Mouse (Mus musculus): ENCODE results near the gene Fcor. TPM values are rescaled to one million over a fixed set of nuclear protein-coding genes. Genes with fewer than 3 reads are reported as not detected.

Fcor gene
- 10.4 and 15.1 TPM in 2 replicates for polyA plus RNA-seq (2016; fragmentation: Nextera tagmentation; extraction: Ambion mirVana)

DNA sequence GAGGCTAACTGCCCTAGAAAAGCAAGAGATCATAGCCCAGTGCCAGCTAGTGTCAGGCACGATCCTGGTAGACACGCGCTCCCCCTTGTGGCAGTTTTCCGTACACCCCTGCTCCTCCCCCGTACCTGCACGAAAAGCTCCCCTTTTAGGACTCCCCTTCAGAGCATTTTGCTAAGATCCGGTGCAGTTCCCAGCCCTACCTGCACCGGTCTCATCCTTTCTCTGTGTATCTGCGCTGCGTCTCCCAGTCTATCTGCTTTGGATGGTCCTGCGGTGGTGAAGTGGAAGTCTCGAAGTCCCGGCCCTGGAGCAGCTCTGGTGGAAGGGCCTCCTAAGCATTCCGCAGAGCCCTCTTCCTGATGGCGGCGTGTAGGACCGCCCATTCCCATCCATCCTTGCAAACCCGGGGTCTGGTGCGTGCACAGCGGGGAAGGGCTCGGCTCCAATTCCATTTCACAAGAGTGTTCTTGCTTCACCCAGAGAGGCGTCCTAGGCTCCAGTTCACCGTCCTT is at the start of gene Fcor:
TSS of gene Fcor (minus strand) at position 383 of the 512 bp plus-strand sequence.
- under 1% methylated on average over 23 of the region's 23 CpGs for WGBS
- peak; percentile 91 for DNase-seq (ENCODE audit: low spot score)
- no peaks in the 10 kb centered on the region for H3K9me3 ChIP-seq
- peak within 1 kb of the TSS; percentile 69 for H3K4me3 ChIP-seq
- H3K27ac ChIP-seq: peak within 1 kb of the TSS; percentile 88
- H3K4me1 ChIP-seq: 0 out of 2 replicates have a peak, but pooled peaks cover 4% of the 10 kb centered on the region
- H3K36me3 ChIP-seq: no peaks in the 10 kb centered on the region
- H3K27me3 ChIP-seq (ENCODE audit: insufficient read depth, poor library complexity, severe bottlenecking): no peaks in the 10 kb centered on the region

DNA sequence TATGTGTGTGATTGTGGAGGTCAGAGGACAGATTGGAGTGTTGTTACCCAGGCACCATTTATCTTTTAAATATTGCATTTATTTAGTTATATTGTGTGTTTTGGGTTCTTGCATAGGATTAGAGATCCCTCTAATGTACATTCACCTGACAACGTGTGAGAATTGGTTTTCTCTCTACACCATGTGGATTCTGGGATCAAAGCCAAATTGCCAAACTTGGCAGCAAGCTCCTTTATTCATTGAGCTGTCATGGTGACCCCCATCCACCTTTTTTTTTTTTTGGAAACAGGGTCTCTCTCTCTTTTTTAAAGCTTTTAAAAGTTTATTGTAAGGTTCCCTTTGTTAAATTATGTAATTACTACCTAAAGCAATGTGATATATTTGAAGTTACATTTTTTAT is 48.9 kb upstream of the Fcor start:
- no peaks in the 10 kb centered on the region for H3K27me3 ChIP-seq (ENCODE audit: insufficient read depth, poor library complexity, severe bottlenecking)
- no peaks in the 10 kb centered on the region for H3K9me3 ChIP-seq
- H3K4me1 ChIP-seq: peaks cover 7% of the 10 kb centered on the region; the same call in 1 of the 2 replicates
- H3K27ac ChIP-seq: no peak overlapping the region
- DNase-seq (ENCODE audit: low spot score): no peak
- H3K36me3 ChIP-seq: no peaks in the 10 kb centered on the region
- 59% methylated on average over 1 of the region's 1 CpGs for WGBS
- H3K4me3 ChIP-seq: no peak overlapping the region

DNA sequence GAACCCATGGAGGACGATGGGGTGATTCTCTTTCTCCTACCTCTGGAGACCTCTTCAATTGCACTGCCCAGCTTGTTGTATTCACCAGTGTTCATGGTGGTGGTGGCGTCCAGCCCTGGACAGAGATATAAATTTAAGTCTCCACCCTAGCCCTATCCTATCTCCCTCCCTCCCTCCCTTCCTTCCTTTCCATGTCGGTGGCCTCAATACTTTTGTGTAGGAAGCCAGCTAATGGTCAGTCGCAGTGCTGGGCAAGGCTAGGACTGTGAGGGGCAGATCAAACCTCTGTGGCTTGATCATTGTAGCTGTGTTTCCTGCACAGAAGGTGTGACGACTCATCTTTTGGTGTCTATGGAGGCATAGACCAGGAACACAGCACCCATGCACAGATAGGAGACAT is 48.4 kb upstream of the Fcor start, which contains the start of gene Clec4g:
TSS of gene Clec4g (minus strand) at position 101 of the 400 bp plus-strand sequence.
- H3K27ac ChIP-seq: no peak within 1 kb of the TSS
- WGBS: 62% methylated on average over 5 of the region's 5 CpGs
- H3K27me3 ChIP-seq (ENCODE audit: insufficient read depth, poor library complexity, severe bottlenecking): no peaks in the 10 kb centered on the region
- H3K4me1 ChIP-seq: peaks cover 7% of the 10 kb centered on the region; the same call in 1 of the 2 replicates
- H3K9me3 ChIP-seq: no peaks in the 10 kb centered on the region
- H3K4me3 ChIP-seq: no peak within 1 kb of the TSS
- H3K36me3 ChIP-seq: no peaks in the 10 kb centered on the region
- DNase-seq (ENCODE audit: low spot score): no peak

DNA sequence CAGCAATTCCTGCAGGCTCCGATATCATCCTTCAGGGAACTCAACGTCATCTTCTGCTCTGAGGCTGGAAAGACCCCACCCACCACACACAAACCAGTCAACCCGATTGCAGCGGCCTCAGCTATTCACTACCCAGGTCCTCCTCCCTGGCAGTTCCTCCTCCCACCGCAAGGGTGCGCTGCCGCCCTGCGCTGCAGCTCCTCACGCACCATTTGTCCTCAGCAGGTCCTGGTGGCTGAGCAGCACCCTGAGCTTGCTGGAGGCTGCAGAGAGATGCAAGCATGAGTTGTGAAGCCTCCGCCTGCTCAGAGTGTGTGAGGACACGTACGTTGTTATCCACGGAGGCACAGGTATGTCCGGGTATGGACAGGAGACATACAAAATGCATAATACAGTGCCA is 46.4 kb upstream of the Fcor start:
- no peaks in the 10 kb centered on the region for H3K36me3 ChIP-seq
- 16% methylated on average over 14 of the region's 14 CpGs for WGBS
- peak; percentile 87 for DNase-seq (ENCODE audit: low spot score)
- H3K27ac ChIP-seq: no peak overlapping the region
- no peaks in the 10 kb centered on the region for H3K9me3 ChIP-seq
- peak overlapping the region; percentile 18; the same call in 1 of the 2 replicates for H3K4me3 ChIP-seq
- peaks cover 7% of the 10 kb centered on the region; the same call in 1 of the 2 replicates for H3K4me1 ChIP-seq
- no peaks in the 10 kb centered on the region for H3K27me3 ChIP-seq (ENCODE audit: insufficient read depth, poor library complexity, severe bottlenecking)

DNA sequence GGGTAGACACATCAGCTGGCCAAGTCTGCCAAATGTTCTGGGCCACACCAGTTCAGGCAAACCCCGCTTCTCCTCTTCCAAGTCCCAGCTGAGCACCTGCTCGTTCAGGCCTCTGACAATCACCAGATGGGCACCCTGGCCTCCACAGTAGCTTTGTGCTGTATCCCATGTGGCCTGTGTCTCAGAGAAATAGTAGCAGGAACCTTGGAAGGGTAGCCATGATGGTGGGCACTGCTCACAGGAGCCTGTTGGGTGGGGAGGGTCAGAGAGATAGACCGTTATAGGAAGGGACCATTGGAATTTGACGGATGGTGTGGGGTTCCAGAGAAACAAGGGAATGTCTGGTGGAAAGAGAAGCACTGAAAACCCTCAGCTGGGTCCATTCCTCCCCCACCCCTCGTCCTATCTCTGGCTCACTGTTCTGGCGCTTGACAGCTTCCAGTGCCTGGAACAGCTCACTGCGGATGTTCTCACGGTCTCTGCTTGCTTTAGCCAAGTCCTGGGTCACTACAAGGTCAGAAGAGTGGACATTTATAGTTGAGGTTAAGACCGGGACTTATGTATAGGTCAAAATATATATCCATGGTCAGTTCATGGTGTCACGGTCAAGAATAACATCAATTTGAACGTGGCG is 45.3 kb upstream of the Fcor start:
- H3K4me3 ChIP-seq: no peak overlapping the region
- no peaks in the 10 kb centered on the region for H3K36me3 ChIP-seq
- no peak for DNase-seq (ENCODE audit: low spot score)
- H3K27ac ChIP-seq: peak overlapping the region; percentile 53; the same call in 1 of the 2 replicates
- H3K9me3 ChIP-seq: no peaks in the 10 kb centered on the region
- WGBS: 52% methylated on average over 12 of the region's 12 CpGs
- no peaks in the 10 kb centered on the region for H3K27me3 ChIP-seq (ENCODE audit: insufficient read depth, poor library complexity, severe bottlenecking)
- H3K4me1 ChIP-seq: peaks cover 7% of the 10 kb centered on the region; the same call in 1 of the 2 replicates

DNA sequence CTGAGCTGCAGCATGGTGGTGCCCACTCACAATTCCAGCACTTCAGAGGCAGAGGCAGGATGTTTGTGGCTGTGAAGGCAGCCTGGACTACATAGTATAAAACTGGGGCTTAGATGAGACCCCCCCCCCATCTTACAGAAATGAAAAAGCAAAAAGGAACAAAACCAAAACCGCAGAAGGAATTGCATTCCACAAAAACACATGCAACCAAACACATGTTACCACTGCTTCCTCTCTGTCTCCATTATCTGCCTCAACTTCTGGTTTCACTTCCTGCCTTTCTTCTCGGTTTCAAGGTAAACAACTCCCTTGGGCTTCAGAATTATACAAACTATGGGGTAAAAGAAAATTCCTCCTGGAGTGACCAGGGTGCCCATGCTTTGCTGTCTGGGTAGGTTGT is 39.5 kb upstream of the Fcor start:
- DNase-seq (ENCODE audit: low spot score): no peak
- Histone ChIP-seq H3K27ac (no peak overlapping the region), H3K4me1 (peaks cover 7% of the 10 kb centered on the region; the same call in 1 of the 2 replicates), H3K36me3 (no peaks in the 10 kb centered on the region), H3K27me3 (ENCODE audit: insufficient read depth, poor library complexity, severe bottlenecking) (no peaks in the 10 kb centered on the region), H3K4me3 (no peak overlapping the region), H3K9me3 (no peaks in the 10 kb centered on the region)
- WGBS: 35% methylated on average over 2 of the region's 2 CpGs

DNA sequence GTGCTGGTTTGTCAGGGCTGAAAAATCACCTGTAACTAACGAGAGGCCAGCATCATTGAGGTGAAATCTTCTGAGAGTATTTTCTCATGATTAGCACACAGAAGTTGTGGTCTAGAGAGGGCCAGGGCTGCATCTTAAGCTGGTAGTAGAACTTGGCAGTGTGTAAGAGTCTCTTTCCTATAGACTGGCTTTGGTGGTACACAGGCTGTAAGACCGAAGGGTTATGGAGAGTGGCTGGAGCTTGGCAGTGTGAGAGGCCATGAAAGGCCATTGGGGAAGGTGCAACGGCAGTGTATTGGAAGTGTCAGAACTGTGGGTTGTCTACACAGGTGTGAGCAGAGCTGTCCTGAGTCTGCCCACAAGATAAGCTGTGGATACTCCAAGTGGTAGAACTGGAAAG is 38.1 kb upstream of the Fcor start:
- H3K4me3 ChIP-seq: no peak overlapping the region
- 82% methylated on average over 3 of the region's 3 CpGs for WGBS
- peaks cover 7% of the 10 kb centered on the region; the same call in 1 of the 2 replicates for H3K4me1 ChIP-seq
- no peaks in the 10 kb centered on the region for H3K9me3 ChIP-seq
- H3K27me3 ChIP-seq (ENCODE audit: insufficient read depth, poor library complexity, severe bottlenecking): no peaks in the 10 kb centered on the region
- DNase-seq (ENCODE audit: low spot score): no peak
- H3K36me3 ChIP-seq: no peaks in the 10 kb centered on the region
- H3K27ac ChIP-seq: no peak overlapping the region

DNA sequence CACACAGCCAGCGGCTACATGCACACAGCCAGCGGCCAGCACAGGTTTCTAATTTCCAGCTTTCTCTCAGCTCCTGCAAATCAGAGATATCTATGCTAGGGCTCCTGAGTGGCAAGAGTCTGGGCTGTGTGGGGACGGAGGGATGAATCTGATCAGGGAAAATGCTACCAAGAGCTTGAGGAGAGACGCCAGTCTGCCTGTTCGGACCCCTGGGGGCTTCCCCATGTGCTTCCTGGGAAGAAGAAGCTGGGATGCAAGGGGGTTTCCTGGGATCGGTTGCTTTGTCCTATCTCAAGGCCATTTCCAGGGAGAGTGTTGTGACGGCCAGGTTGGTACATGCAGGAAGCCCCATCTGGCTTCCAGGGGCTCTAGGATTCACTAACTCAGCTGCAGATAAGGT is 35.4 kb upstream of the Fcor start:
- no peaks in the 10 kb centered on the region for H3K27me3 ChIP-seq (ENCODE audit: insufficient read depth, poor library complexity, severe bottlenecking)
- H3K36me3 ChIP-seq: no peaks in the 10 kb centered on the region
- no peak overlapping the region for H3K27ac ChIP-seq
- DNase-seq (ENCODE audit: low spot score): no peak
- no peaks in the 10 kb centered on the region for H3K9me3 ChIP-seq
- H3K4me1 ChIP-seq: peaks cover 7% of the 10 kb centered on the region; the same call in 1 of the 2 replicates
- no peak overlapping the region for H3K4me3 ChIP-seq
- WGBS: 66% methylated on average over 7 of the region's 7 CpGs

DNA sequence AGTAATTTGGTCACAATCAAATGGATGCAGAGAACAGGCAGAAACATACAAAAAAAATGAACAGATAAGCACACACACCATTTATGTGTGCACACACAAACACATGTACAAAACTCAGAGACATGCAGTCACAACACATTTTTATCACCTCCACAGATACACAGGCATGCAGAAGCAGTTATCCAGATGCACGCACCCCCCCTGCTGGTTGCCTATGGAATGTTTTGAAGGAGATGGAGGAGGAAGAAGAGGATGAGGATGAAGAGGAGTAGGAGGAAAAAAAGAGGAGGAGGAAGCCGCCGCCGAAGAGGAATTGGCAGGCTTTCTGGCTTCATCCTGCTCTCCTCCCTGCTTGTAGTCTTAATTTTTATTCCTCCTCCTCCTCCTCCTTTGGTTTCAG is 33.5 kb upstream of the Fcor start:
- no peak overlapping the region for H3K4me3 ChIP-seq
- H3K4me1 ChIP-seq: peaks cover 7% of the 10 kb centered on the region; the same call in 1 of the 2 replicates
- no peaks in the 10 kb centered on the region for H3K9me3 ChIP-seq
- H3K27ac ChIP-seq: no peak overlapping the region
- H3K27me3 ChIP-seq (ENCODE audit: insufficient read depth, poor library complexity, severe bottlenecking): no peaks in the 10 kb centered on the region
- 61% methylated on average over 4 of the region's 4 CpGs for WGBS
- DNase-seq (ENCODE audit: low spot score): no peak
- H3K36me3 ChIP-seq: no peaks in the 10 kb centered on the region

DNA sequence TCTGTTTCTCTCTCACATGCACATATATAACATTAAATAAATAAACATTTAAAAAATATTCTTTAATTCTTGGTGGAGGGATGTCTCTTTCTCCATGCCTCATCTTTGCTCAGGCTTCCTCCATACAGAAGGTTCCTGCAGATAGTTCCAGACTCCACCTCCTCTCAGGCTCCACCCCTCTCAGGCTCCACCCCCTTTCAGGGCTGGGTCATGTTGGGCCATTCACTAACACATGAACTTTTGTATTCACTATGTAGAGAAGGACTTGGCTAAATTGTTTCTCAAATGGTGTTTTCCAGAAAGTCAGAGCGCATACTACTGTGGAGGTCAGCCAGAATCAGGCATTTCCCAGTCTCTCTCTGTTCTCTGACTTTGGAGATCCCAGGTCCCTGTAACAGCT is 29.3 kb upstream of the Fcor start:
- WGBS: 91% methylated on average over 1 of the region's 1 CpGs

DNA sequence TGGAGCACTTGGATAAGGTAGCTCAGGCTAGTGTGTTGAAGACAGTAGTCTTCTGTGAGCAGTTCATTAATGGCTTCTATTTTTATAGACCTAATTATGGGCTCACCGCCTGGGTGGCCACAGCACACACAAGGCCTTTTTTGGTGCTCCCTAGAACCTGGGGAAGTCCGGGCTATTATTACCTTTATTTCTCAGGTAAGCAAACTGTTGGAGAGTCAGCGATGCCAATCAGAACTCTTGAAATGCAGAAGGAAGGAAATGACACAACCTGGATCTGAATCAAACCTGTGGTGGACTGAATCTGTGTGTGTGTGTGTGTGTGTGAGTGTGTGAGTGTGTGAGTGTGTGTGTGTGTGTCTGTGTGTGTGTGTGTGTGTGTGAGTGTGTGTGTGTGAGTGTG is 22.0 kb upstream of the Fcor start, which contains the start of gene Fcer2a:
TSS of gene Fcer2a (minus strand) at position 55 of the 400 bp plus-strand sequence.
- WGBS: 76% methylated on average over 3 of the region's 3 CpGs
- Histone ChIP-seq H3K4me1 (no peaks in the 10 kb centered on the region), H3K36me3 (no peaks in the 10 kb centered on the region), H3K27ac (no peak within 1 kb of the TSS), H3K9me3 (no peaks in the 10 kb centered on the region), H3K4me3 (no peak within 1 kb of the TSS), H3K27me3 (ENCODE audit: insufficient read depth, poor library complexity, severe bottlenecking) (no peaks in the 10 kb centered on the region; the same call in 1 of the 2 replicates)
- DNase-seq (ENCODE audit: low spot score): no peak

More for the DNA sequence above, 29.3 kb upstream of the Fcor start:
- Histone ChIP-seq H3K36me3 (no peaks in the 10 kb centered on the region), H3K9me3 (no peaks in the 10 kb centered on the region), H3K27me3 (ENCODE audit: insufficient read depth, poor library complexity, severe bottlenecking) (no peaks in the 10 kb centered on the region; the same call in 1 of the 2 replicates), H3K4me3 (no peak overlapping the region), H3K27ac (no peak overlapping the region), H3K4me1 (no peaks in the 10 kb centered on the region)
- no peak for DNase-seq (ENCODE audit: low spot score)

DNA sequence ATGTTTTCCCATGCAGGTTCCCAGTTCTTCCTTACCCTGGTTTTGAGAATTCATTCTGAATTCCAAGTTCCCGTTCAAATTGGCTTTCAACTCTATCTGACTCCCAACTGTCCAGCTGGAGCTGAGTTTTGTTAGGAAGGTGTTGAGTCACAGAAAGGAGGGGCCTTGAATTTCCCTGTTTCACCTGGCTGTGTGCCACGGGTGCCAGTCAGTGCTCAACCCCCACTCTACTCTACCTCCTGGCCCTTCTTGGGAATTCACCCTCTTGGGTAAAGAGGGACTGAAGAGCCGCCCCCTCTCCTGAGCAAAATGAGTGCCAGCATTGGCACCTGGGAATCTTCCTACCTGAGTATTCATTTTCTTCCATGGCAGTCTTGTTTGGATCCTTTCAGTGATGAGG is 18.6 kb upstream of the Fcor start:
- Histone ChIP-seq H3K9me3 (no peaks in the 10 kb centered on the region), H3K27me3 (ENCODE audit: insufficient read depth, poor library complexity, severe bottlenecking) (no peaks in the 10 kb centered on the region), H3K4me3 (no peak overlapping the region), H3K4me1 (no peaks in the 10 kb centered on the region), H3K27ac (no peak overlapping the region), H3K36me3 (no peaks in the 10 kb centered on the region)
- WGBS: 69% methylated on average over 3 of the region's 3 CpGs
- DNase-seq (ENCODE audit: low spot score): no peak

DNA sequence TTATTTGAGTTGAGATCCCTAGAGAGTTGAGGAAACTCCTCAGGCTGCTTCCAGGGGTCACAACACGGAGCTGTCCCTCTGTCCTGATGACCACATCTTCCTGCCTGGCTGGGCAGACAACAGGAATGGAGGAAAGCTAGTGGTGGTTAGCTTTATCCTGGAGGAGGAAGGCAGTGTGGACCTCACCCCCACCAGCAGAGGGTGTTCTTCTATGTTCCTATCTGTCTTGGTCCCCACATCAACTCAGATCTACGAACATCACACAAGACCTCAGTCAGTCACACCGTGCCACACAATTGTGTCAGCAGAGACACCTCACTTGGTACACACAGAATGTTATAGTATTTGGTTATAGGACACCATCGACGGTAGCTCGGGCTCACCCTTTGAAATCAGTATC is 15.4 kb upstream of the Fcor start:
- H3K36me3 ChIP-seq: 0 out of 2 replicates have a peak, but pooled peaks cover under 1% of the 10 kb centered on the region
- H3K27ac ChIP-seq: no peak overlapping the region
- DNase-seq (ENCODE audit: low spot score): no peak
- no peaks in the 10 kb centered on the region for H3K9me3 ChIP-seq
- no peaks in the 10 kb centered on the region for H3K27me3 ChIP-seq (ENCODE audit: insufficient read depth, poor library complexity, severe bottlenecking)
- 68% methylated on average over 6 of the region's 6 CpGs for WGBS
- no peak overlapping the region for H3K4me3 ChIP-seq
- no peaks in the 10 kb centered on the region for H3K4me1 ChIP-seq
